Mouse (Mus musculus) kidney, adult 2 months (tissue): ENCODE results near the gene L3mbtl4. TPM values are rescaled to one million over a fixed set of nuclear protein-coding genes. Genes with fewer than 3 reads are reported as not detected.

Source experiments
- DNase-seq: peaks from one replicate; pipeline ENCODE4 v3.0.0; 2021
- H3K27ac ChIP-seq: fragments of 200-500 bp; 2 replicates; pipeline ENCODE4 v1.5.1; 2012; ENCODE audit warnings: low read depth, low read length, control low read depth, inconsistent platforms; ENCODE audit not compliant: insufficient read depth
- H3K27me3 ChIP-seq: fragments of 200-500 bp; replicated peaks from 2 replicates; pipeline ENCODE4 v1.6.1; 2012; ENCODE audit warnings: mild to moderate bottlenecking, moderate library complexity, low read length, inconsistent platforms; ENCODE audit not compliant: control insufficient read depth, insufficient read depth
- H3K36me3 ChIP-seq: fragments of 200-500 bp; 2 replicates; pipeline ENCODE4 v1.6.1; 2012; ENCODE audit warnings: mild to moderate bottlenecking, moderate library complexity, low read length, inconsistent platforms; ENCODE audit not compliant: control insufficient read depth, insufficient read depth
- H3K4me1 ChIP-seq: fragments of 200-500 bp; 2 replicates; pipeline ENCODE4 v1.6.1; 2011; ENCODE audit warnings: low read length; ENCODE audit not compliant: control insufficient read depth, insufficient read depth
- H3K4me3 ChIP-seq: fragments of 200-500 bp; 2 replicates; pipeline ENCODE4 v1.5.1; 2011; ENCODE audit warnings: mild to moderate bottlenecking, low read depth, low read length, control low read depth; ENCODE audit not compliant: insufficient read depth
- CTCF ChIP-seq: fragments of 200-500 bp; conservative IDR thresholded peaks from 2 replicates; pipeline ENCODE4 v1.5.1; 2011; ENCODE audit warnings: low read depth, mild to moderate bottlenecking, control low read depth, low read length, moderate library complexity, mixed read lengths; ENCODE audit not compliant: insufficient read depth, insufficient read length
- POLR2A ChIP-seq: fragments of 200-500 bp; IDR thresholded peaks from one replicate; pipeline ENCODE4 v1.6.1; 2011; ENCODE audit warnings: low read depth, low read length, control low read depth
- WGBS: fragments of 180-500 bp; shearing (Covaris S2); methylation state at CpG from one replicate; pipeline ENCODE4 v1.1.7; 2018; 5-methylcytosine and 5-hydroxymethylcytosine counted together
- polyA plus RNA-seq: library from polyadenylated mRNA; depleted of rRNA; stranded (reverse); fragments of >200 nt; gene quantifications from 2 replicates; pipeline ENCODE4 v1.2.3, GENCODE M21; 2012

The L3mbtl4 gene
- polyA plus RNA-seq, 1 experiment: 0.36 TPM

DNA sequence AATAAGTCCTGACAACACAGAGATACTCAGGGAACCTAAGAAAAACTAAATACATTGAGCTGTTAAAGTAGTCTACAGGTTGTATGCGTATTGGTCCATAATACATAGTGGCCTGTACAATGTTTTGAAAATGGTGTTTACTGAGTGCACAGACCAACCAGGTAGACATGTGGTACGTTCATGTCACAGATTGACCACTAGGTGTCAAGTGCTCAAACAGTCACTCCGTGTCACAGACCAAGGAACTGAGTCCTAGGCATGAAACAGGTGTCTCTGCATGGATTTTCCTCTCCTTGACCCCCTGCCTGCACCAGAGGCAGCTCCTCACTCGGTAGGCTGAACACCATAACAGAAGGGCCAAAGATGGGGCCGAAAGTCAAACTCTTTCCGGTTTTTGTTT lies 366.6 kb downstream of the L3mbtl4 start:
- no peaks in the 10 kb centered on the region for H3K27me3 ChIP-seq
- DNase-seq: no peak
- no peak overlapping the region for H3K4me3 ChIP-seq
- no peak for TF ChIP-seq POLR2A
- TF ChIP-seq CTCF: 0 out of 2 replicates have a peak, but pooled peaks have one; percentile 1
- 80% methylated on average over 6 of the region's 6 CpGs for WGBS
- no peak overlapping the region for H3K27ac ChIP-seq
- H3K4me1 ChIP-seq: no peaks in the 10 kb centered on the region
- no peaks in the 10 kb centered on the region for H3K36me3 ChIP-seq

DNA sequence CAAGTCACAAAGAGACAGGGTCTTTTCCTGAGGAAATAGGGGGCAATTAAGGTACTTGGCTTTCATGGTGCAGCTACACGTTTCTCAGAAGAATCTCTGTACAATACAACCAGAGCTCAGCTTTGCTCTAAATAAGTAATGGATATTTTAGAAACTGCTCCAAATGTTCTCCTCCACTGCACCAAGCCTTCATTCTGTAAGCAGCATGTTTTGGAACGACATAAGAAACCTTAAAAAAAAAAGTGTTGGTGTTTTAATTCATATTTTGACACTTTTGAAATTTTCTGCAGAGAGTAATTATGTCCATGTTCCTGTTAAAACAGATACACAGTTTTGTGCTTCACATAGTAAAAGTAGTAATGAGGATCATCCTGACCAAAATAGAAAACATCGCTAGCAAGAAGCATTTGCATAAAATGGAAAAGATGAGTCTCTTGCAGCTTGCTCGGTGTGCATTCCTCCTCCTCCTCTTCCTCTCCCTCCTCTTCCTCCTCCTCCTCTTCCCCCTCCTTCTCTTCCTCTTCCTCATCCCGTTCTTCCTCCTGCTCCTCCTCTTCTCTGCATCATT lies 369.0 kb downstream of the L3mbtl4 start:
- no peaks in the 10 kb centered on the region for H3K27me3 ChIP-seq
- no peak for DNase-seq
- no peaks in the 10 kb centered on the region for H3K4me1 ChIP-seq
- H3K36me3 ChIP-seq: no peaks in the 10 kb centered on the region
- H3K27ac ChIP-seq: no peak overlapping the region
- WGBS: 60% methylated on average over 5 of the region's 5 CpGs
- TF ChIP-seq POLR2A (no peak), CTCF (no peak)
- H3K4me3 ChIP-seq: no peak overlapping the region

GRCm38 (mm10) chr17:68666528-68666927 lies 392.9 kb downstream of the L3mbtl4 start:
- TF ChIP-seq POLR2A (no peak), CTCF (no peak)

DNA sequence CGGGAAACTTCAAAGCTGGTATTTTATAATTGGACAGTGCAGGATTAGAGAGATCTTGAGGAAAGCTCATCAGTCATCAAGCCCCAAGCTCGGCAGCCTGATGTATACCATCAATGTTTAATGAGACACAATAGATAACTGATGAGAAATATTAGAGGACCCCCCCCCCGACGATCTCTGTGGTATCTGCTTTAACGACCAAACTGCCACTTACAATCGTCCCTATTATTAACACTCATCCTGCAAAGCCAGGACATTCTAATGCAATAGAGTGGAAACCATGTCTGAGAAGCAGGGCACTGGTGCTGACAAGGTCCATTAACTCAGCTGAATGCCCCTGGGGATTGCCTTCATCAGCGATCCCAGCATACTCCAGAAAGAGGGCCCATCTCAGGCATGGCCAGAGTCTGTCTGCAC lies 398.5 kb downstream of the L3mbtl4 start:
- no peaks in the 10 kb centered on the region for H3K27me3 ChIP-seq
- WGBS: 22% methylated on average over 7 of the region's 7 CpGs
- H3K36me3 ChIP-seq: no peaks in the 10 kb centered on the region
- no peaks in the 10 kb centered on the region for H3K4me1 ChIP-seq
- TF ChIP-seq CTCF (no peak), POLR2A (no peak)
- no peak overlapping the region for H3K27ac ChIP-seq
- H3K4me3 ChIP-seq: no peak overlapping the region
- no peak for DNase-seq

More at GRCm38 (mm10) chr17:68666528-68666927, 392.9 kb downstream of the L3mbtl4 start:
- WGBS: 67% methylated on average over 1 of the region's 1 CpGs
- DNase-seq: no peak
- H3K27ac ChIP-seq: no peak overlapping the region
- H3K27me3 ChIP-seq: no peaks in the 10 kb centered on the region
- no peaks in the 10 kb centered on the region for H3K36me3 ChIP-seq
- H3K4me3 ChIP-seq: no peak overlapping the region
- H3K4me1 ChIP-seq: no peaks in the 10 kb centered on the region

DNA sequence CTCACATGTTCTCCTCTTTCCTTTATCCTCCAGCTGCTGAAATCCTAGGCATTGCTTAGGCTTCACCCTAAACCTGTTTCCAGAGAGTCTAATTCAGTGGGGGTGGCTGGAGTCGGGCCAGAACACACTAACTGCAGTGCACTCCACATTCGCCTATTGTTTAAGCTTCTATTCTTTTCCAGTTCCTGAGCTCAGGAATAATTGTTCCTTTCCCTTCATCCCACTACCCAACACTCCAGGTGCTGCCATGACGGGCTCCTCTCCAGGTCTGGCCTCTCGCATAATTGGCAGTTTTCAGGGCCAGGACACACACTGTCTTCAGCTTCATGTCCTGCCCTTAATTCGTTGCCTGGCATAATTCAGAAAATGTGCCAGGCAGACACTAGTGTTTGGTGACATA lies 437.1 kb downstream of the L3mbtl4 start:
- 74% methylated on average over 5 of the region's 5 CpGs for WGBS
- no peak for TF ChIP-seq POLR2A
- TF ChIP-seq CTCF: no peak
- Histone ChIP-seq H3K27ac (no peak overlapping the region), H3K4me1 (no peaks in the 10 kb centered on the region), H3K36me3 (no peaks in the 10 kb centered on the region), H3K4me3 (no peak overlapping the region), H3K27me3 (no peaks in the 10 kb centered on the region)
- DNase-seq: no peak

GRCm38 (mm10) chr17:68711350-68711749 lies 437.8 kb downstream of the L3mbtl4 start:
- no peaks in the 10 kb centered on the region for H3K4me1 ChIP-seq
- no peak overlapping the region for H3K27ac ChIP-seq
- 85% methylated on average over 3 of the region's 3 CpGs for WGBS
- H3K27me3 ChIP-seq: no peaks in the 10 kb centered on the region
- H3K4me3 ChIP-seq: no peak overlapping the region
- no peak for DNase-seq
- no peaks in the 10 kb centered on the region for H3K36me3 ChIP-seq
- TF ChIP-seq POLR2A (no peak), CTCF (no peak)

GRCm38 (mm10) chr17:68748296-68748695 lies 474.7 kb downstream of the L3mbtl4 start:
- TF ChIP-seq POLR2A (no peak), CTCF (no peak)
- 61% methylated on average over 1 of the region's 1 CpGs for WGBS
- Histone ChIP-seq H3K27me3 (no peaks in the 10 kb centered on the region), H3K36me3 (no peaks in the 10 kb centered on the region), H3K4me1 (no peaks in the 10 kb centered on the region), H3K4me3 (no peak overlapping the region), H3K27ac (no peak overlapping the region)
- DNase-seq: no peak
